In genomic region chrX:140887193-140887592, GRCm38 (mm10) we compare ENCODE assay signal across 46 mouse cellular contexts. TPM values are rescaled to one million over a fixed set of nuclear protein-coding genes. Genes with fewer than 3 reads are reported as not detected.
"Had no signal": no experiment of that assay in that cellular context is flagged by ENCODE, and none has a peak within 500 bp of the region (broad histone marks: within the 10 kb centered on the region; RNA-seq: fewer than 3 reads in every experiment).

No protein-coding gene starts in this region.

- H3K27me3 ChIP-seq: heart, embryonic 12.5 days; heart, embryonic 15.5 days; intestine, embryonic 15.5 days had no signal

- H3K4me3 ChIP-seq: heart, embryonic 10.5 days; heart, embryonic 12.5 days; heart, embryonic 13.5 days; heart, embryonic 15.5 days; hindbrain, embryonic 10.5 days; hindbrain, embryonic 12.5 days; hindbrain, embryonic 13.5 days; hindbrain, embryonic 15.5 days; intestine, embryonic 15.5 days; kidney, embryonic 15.5 days; layer of hippocampus, adult 2 months had no signal

- DNase-seq: heart, postnatal 10 days; heart, postnatal 14 days; heart, postnatal 36 days; heart, postnatal 4 days; kidney, adult 11 months; kidney, adult 18-20 months; kidney, adult 2 months; kidney, adult 8-10 months; kidney, adult 9 months; kidney, postnatal 10 days; kidney, postnatal 14 days; kidney, postnatal 25 days; kidney, postnatal 36 days; kidney, postnatal 4 days; layer of hippocampus, adult 9-11 months; layer of hippocampus, postnatal 36 days had no signal

- H3K27ac ChIP-seq: heart, embryonic 10.5 days; heart, embryonic 13.5 days; heart, embryonic 15.5 days; hindbrain, embryonic 10.5 days; hindbrain, embryonic 12.5 days; hindbrain, embryonic 13.5 days; hindbrain, embryonic 14.5 days; hindbrain, embryonic 15.5 days; hindbrain, postnatal 0 days; intestine, embryonic 15.5 days; kidney, embryonic 15.5 days; kidney, postnatal 0 days; layer of hippocampus, adult 2 months had no signal

- H3K4me1 ChIP-seq: heart, embryonic 10.5 days; heart, embryonic 12.5 days; heart, embryonic 13.5 days; heart, embryonic 15.5 days; hindbrain, embryonic 10.5 days; hindbrain, embryonic 12.5 days; hindbrain, embryonic 13.5 days; hindbrain, embryonic 15.5 days; intestine, embryonic 15.5 days; kidney, embryonic 15.5 days had no signal

- ATAC-seq: hindbrain, embryonic 16.5 days; hindbrain, postnatal 0 days; inflammation-experienced regulatory T-cells, adult 6 months; intestine, embryonic 15.5 days; intestine, embryonic 16.5 days; intestine, postnatal 0 days had no signal

- H3K9me3 ChIP-seq: heart, embryonic 10.5 days; heart, embryonic 12.5 days; heart, embryonic 13.5 days; heart, embryonic 15.5 days; hindbrain, embryonic 10.5 days; hindbrain, embryonic 12.5 days; hindbrain, embryonic 13.5 days; hindbrain, embryonic 15.5 days; intestine, embryonic 15.5 days; kidney, embryonic 15.5 days had no signal

- H3K9ac ChIP-seq: heart, embryonic 12.5 days; heart, embryonic 13.5 days; heart, embryonic 15.5 days; hindbrain, embryonic 12.5 days; hindbrain, embryonic 13.5 days; hindbrain, embryonic 14.5 days; hindbrain, embryonic 15.5 days; intestine, embryonic 15.5 days; kidney, embryonic 15.5 days had no signal

- H3K4me2 ChIP-seq: heart, embryonic 11.5 days; heart, embryonic 12.5 days; heart, embryonic 13.5 days; heart, embryonic 15.5 days; hindbrain, embryonic 12.5 days; hindbrain, embryonic 13.5 days; hindbrain, embryonic 14.5 days; hindbrain, embryonic 15.5 days; intestine, embryonic 15.5 days; kidney, embryonic 15.5 days had no signal

- H3K36me3 ChIP-seq: heart, embryonic 10.5 days; heart, embryonic 12.5 days; heart, embryonic 13.5 days; heart, embryonic 15.5 days; hindbrain, embryonic 10.5 days; hindbrain, embryonic 12.5 days; hindbrain, embryonic 13.5 days; hindbrain, embryonic 15.5 days; intestine, embryonic 15.5 days; kidney, embryonic 15.5 days had no signal

RNA-seq across cellular contexts. Expression of gene Vsig1, which starts 20.2 kb away (rescaled TPM):
- total RNA-seq: heart, postnatal 10 days; heart, postnatal 14 days; heart, postnatal 25 days; heart, postnatal 36 days; heart, postnatal 4 days; hematopoietic stem cell, adult 5-6 weeks; layer of hippocampus, adult 18-20 months; layer of hippocampus, adult 2 months; layer of hippocampus, adult 8-10 months; layer of hippocampus, postnatal 14 days; layer of hippocampus, postnatal 25 days; layer of hippocampus, postnatal 36 days; left cerebral cortex, adult 18-20 months had no signal
- polyA plus RNA-seq: heart, embryonic 10.5 days; heart, embryonic 11.5 days; heart, embryonic 12.5 days; heart, embryonic 14.5 days; heart, embryonic 16.5 days; heart, postnatal 0 days; hindbrain, embryonic 10.5 days; hindbrain, embryonic 11.5 days; hindbrain, embryonic 12.5 days; hindbrain, embryonic 13.5 days; hindbrain, embryonic 14.5 days; hindbrain, embryonic 15.5 days; hindbrain, embryonic 16.5 days; hindbrain, postnatal 0 days; inflammation-experienced regulatory T-cells, adult 6 months had no signal
